Mouse (Mus musculus): ENCODE measurements at regions not wholly inside any gene's neighbourhood (a gene's known extent, or its start where the extent isn't known, plus 50 kb on each side); places are given as distances from the start of the nearest gene placed in this dataset.

DNA sequence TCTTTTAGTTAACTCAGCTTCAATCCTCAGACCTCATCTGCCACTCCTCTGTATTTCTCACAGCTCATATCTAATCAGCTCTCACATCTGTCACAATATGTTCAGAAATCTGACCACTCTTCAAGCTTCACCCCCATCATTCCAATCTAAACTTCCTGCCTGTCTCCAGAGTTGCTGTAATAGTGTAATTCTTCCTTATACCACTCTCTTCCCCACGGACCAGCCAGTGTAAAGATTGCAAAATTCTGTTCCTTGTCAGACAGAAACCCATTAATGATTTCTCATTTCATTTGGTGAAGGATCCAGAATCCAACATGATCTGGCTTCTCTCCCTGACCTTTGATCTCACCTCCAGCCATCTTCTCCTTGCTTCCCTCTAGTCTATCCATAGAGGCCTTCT lies 250.2 kb upstream of the Slc30a5 start:
- no peak overlapping the region for H3K9ac ChIP-seq (replicated peaks; ENCODE audit: low read length)
- 56% methylated on average over 1 of the region's 1 CpGs for WGBS
- no peak for ATAC-seq (ENCODE audit: low FRiP score, low TSS enrichment)

DNA sequence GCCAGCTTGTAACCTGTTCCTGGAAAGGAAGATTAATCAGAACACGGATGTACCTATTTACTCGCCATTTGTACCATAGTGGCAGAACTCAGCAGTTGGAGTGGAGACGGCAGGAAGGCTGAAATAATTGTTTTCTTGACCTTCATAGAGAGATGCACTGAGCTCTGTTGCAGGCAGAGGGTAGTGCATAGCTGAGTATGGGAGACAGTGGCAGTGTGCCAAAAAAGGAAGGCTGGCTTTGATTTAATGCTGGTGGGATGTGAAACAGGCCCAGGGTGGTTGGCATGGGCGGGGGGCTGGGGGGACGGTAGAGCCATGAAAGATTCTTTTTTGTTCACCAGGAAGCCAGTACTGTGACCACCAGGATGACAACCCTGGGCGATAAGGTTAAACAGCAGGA lies 235.3 kb upstream of the Slc30a5 start:
- Histone ChIP-seq H3K27me3 (ENCODE audit: insufficient read depth, low read length) (no peaks in the 10 kb centered on the region), H3K4me2 (replicated peaks; ENCODE audit: low read depth, low read length) (no peak overlapping the region), H3K9ac (replicated peaks; ENCODE audit: low read length) (no peak overlapping the region), H3K9me3 (ENCODE audit: low read length) (no peaks in the 10 kb centered on the region), H3K4me3 (ENCODE audit: low read length) (no peak overlapping the region), H3K27ac (ENCODE audit: low read length) (no peak overlapping the region), H3K36me3 (ENCODE audit: insufficient read depth, low read length) (no peaks in the 10 kb centered on the region), H3K4me1 (ENCODE audit: insufficient read depth, low read length) (no peaks in the 10 kb centered on the region)
- WGBS: 67% methylated on average over 6 of the region's 6 CpGs
- no peak for ATAC-seq (ENCODE audit: low FRiP score, low TSS enrichment)

More for the DNA sequence above, 250.2 kb upstream of the Slc30a5 start:
- no peak overlapping the region for H3K4me3 ChIP-seq (ENCODE audit: low read length)
- H3K4me1 ChIP-seq (ENCODE audit: insufficient read depth, low read length): no peaks in the 10 kb centered on the region
- H3K9me3 ChIP-seq (ENCODE audit: low read length): no peaks in the 10 kb centered on the region
- H3K27me3 ChIP-seq (ENCODE audit: insufficient read depth, low read length): no peaks in the 10 kb centered on the region
- no peaks in the 10 kb centered on the region for H3K36me3 ChIP-seq (ENCODE audit: insufficient read depth, low read length)
- no peak overlapping the region for H3K27ac ChIP-seq (ENCODE audit: low read length)
- no peak overlapping the region for H3K4me2 ChIP-seq (replicated peaks; ENCODE audit: low read depth, low read length)

DNA sequence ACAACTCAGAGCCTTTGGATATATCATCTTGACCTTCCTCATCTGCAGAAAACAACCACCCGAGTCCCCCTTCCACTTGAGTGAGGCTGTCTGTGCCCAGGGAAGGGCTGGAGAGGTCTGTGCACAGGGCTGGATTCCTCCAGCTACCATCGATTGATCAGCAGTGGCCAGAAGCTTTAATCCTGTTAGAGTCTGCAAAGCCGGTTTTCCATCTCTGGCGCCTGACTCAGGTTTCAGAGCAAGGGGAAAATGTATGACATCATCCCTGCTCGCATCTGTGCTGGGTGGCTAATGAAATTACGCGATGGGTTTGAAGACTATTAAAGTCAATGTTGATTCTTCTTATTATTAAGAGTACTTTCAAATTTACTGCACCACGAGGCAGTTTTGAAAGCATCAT lies 229.4 kb upstream of the Slc30a5 start:
- no peak overlapping the region for H3K4me2 ChIP-seq (replicated peaks; ENCODE audit: low read depth, low read length)
- no peak for ATAC-seq (ENCODE audit: low FRiP score, low TSS enrichment)
- WGBS: 54% methylated on average over 8 of the region's 8 CpGs
- H3K27ac ChIP-seq (ENCODE audit: low read length): no peak overlapping the region
- no peaks in the 10 kb centered on the region for H3K36me3 ChIP-seq (ENCODE audit: insufficient read depth, low read length)
- no peaks in the 10 kb centered on the region for H3K9me3 ChIP-seq (ENCODE audit: low read length)
- no peak overlapping the region for H3K4me3 ChIP-seq (ENCODE audit: low read length)
- no peak overlapping the region for H3K9ac ChIP-seq (replicated peaks; ENCODE audit: low read length)
- H3K4me1 ChIP-seq (ENCODE audit: insufficient read depth, low read length): no peaks in the 10 kb centered on the region
- H3K27me3 ChIP-seq (ENCODE audit: insufficient read depth, low read length): no peaks in the 10 kb centered on the region

DNA sequence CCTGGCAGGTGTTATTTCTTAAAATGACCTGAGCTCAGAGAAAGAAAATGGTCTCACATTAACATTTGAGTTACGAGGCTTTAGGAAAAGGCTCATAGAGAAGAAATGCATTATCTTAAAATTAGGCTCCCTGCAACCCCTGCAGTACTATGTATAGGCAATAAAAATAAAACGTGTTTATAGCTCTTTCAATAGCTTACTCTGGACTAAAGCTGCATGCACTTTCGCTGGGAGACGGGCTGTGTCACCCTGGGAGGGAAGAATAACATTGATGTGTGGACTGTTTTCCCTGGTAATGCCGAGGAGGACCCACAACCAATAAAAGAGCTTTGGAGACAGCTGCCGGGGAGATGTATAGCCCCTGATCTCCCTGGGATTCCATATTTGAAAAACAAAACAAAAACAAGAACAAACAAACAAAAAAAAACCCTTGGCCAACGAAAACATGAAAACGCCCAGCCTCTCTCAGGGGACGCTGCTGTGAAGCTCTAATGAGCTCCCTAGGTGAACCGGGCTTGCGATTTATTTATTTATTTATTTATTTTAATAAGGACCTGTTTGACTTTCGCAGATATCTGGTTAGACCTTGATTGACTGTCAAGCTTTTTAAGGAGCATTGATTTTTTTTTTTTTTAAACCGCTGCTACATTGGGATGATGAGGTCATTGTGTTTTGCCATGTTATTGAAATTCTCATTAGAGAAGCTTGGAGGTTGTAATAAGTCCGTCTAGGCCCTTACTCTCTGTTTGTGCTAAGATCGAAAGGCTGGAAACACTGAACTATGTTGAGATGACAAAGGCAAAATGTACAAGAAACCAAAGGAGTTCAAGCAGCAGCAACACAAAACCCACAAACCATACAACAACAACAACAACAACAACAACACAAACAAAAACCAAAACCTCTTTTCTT lies 228.3 kb upstream of the Slc30a5 start:
- Histone ChIP-seq H3K4me2 (replicated peaks; ENCODE audit: low read depth, low read length) (no peak overlapping the region; the same call in 1 of the 2 replicates), H3K27ac (ENCODE audit: low read length) (no peak overlapping the region), H3K9ac (replicated peaks; ENCODE audit: low read length) (no peak overlapping the region), H3K36me3 (ENCODE audit: insufficient read depth, low read length) (no peaks in the 10 kb centered on the region), H3K4me3 (ENCODE audit: low read length) (no peak overlapping the region), H3K9me3 (ENCODE audit: low read length) (no peaks in the 10 kb centered on the region), H3K27me3 (ENCODE audit: insufficient read depth, low read length) (no peaks in the 10 kb centered on the region), H3K4me1 (ENCODE audit: insufficient read depth, low read length) (no peaks in the 10 kb centered on the region)
- no peak for ATAC-seq (ENCODE audit: low FRiP score, low TSS enrichment)
- WGBS: 40% methylated on average over 15 of the region's 15 CpGs

DNA sequence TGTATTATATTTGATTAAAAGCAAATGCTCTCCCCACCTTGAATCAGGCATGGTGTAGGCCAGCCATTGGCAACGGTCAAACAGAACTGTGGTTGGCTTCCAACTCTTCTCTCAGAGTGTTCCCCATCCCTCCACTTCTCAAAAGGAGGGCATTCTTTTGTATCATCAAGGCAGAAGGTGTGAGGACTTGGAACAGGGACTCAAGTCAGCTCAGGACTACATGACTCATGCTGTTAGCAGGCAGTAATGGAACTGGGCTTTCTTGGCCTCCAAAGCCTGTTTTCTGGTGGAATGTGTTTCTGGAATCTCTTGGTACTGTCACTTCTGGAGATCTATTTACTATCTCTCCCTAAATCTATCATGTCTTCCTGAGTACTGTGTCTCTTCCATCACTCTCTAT lies 216.3 kb upstream of the Slc30a5 start:
- WGBS: 84% methylated on average over 1 of the region's 1 CpGs
- ATAC-seq (ENCODE audit: low FRiP score, low TSS enrichment): no peak
- Histone ChIP-seq H3K27me3 (ENCODE audit: insufficient read depth, low read length) (no peaks in the 10 kb centered on the region), H3K9ac (replicated peaks; ENCODE audit: low read length) (no peak overlapping the region), H3K27ac (ENCODE audit: low read length) (no peak overlapping the region), H3K36me3 (ENCODE audit: insufficient read depth, low read length) (no peaks in the 10 kb centered on the region), H3K4me1 (ENCODE audit: insufficient read depth, low read length) (no peaks in the 10 kb centered on the region), H3K4me3 (ENCODE audit: low read length) (no peak overlapping the region), H3K4me2 (replicated peaks; ENCODE audit: low read depth, low read length) (no peak overlapping the region), H3K9me3 (ENCODE audit: low read length) (no peaks in the 10 kb centered on the region)

DNA sequence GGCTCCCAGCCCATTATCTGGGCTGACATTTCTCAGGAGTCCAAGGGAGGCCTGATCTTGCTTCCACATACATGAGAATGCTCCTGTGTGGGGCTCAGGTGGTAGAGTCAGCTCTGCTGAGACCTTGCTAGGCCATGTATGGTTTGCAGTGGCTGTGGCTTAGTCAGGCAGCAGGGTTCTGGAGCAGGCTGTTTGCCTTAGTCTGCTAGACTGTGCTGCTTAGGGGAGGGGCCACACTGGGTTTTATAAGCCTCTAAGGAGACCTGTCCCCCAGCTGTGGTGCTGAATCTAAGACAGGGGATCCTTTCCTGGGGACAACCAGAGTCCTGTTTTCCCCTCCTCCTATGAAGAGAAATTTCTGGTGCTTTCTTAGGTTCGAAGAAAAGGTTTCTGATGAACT lies 199.4 kb upstream of the Slc30a5 start:
- H3K27me3 ChIP-seq (ENCODE audit: insufficient read depth, low read length): no peaks in the 10 kb centered on the region
- WGBS: 60% methylated on average over 1 of the region's 1 CpGs
- no peaks in the 10 kb centered on the region for H3K36me3 ChIP-seq (ENCODE audit: insufficient read depth, low read length)
- no peaks in the 10 kb centered on the region for H3K4me1 ChIP-seq (ENCODE audit: insufficient read depth, low read length)
- H3K27ac ChIP-seq (ENCODE audit: low read length): no peak overlapping the region
- H3K9ac ChIP-seq (replicated peaks; ENCODE audit: low read length): no peak overlapping the region
- H3K4me3 ChIP-seq (ENCODE audit: low read length): no peak overlapping the region
- ATAC-seq (ENCODE audit: low FRiP score, low TSS enrichment): peak; percentile 75
- H3K4me2 ChIP-seq (replicated peaks; ENCODE audit: low read depth, low read length): no peak overlapping the region
- no peaks in the 10 kb centered on the region for H3K9me3 ChIP-seq (ENCODE audit: low read length)

DNA sequence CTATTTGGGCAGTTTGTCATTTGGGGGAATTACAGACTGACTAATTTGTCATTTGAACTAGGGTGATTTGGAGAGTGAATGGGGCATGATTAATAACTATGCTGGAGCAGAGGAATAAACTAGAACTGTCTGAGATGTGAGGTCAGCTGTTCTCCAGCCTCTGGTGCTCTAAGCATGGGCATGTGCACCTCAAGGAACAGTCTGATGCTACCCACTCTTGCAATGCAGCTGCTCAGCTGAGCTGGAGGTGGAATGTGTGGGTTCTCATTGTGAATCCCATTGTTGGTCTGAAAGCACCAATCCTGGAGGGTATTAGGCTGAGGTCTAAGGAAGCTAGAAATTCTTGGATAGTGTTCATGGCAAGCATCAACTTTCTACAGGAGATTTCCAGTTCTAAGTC lies 192.8 kb upstream of the Slc30a5 start:
- H3K4me1 ChIP-seq (ENCODE audit: insufficient read depth, low read length): no peaks in the 10 kb centered on the region
- no peak overlapping the region for H3K4me3 ChIP-seq (ENCODE audit: low read length)
- H3K36me3 ChIP-seq (ENCODE audit: insufficient read depth, low read length): no peaks in the 10 kb centered on the region
- H3K9me3 ChIP-seq (ENCODE audit: low read length): no peaks in the 10 kb centered on the region
- no peak for ATAC-seq (ENCODE audit: low FRiP score, low TSS enrichment)
- H3K9ac ChIP-seq (replicated peaks; ENCODE audit: low read length): no peak overlapping the region
- H3K27ac ChIP-seq (ENCODE audit: low read length): no peak overlapping the region
- no peaks in the 10 kb centered on the region for H3K27me3 ChIP-seq (ENCODE audit: insufficient read depth, low read length)
- no peak overlapping the region for H3K4me2 ChIP-seq (replicated peaks; ENCODE audit: low read depth, low read length)

DNA sequence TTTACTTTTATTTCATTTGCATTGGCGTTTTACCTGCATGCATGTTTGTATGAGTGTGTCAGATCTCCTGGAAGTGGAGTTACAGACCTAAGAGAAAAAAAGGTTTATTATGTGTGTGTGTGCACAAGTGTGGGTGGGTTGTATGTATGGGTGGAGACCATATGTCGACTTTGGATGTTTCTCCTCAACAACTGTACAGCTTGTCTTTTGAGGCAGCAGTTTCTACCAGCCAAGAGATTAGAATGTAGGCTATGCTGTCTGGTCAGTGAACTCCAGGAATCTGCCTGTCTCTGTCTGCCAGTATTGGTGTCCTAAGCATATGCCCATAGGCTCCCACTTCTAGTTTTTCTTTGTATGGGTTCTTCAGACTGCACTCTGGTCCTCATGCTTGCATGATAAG lies 192.3 kb upstream of the Slc30a5 start:
- Histone ChIP-seq H3K4me2 (replicated peaks; ENCODE audit: low read depth, low read length) (no peak overlapping the region), H3K36me3 (ENCODE audit: insufficient read depth, low read length) (no peaks in the 10 kb centered on the region), H3K9ac (replicated peaks; ENCODE audit: low read length) (no peak overlapping the region), H3K9me3 (ENCODE audit: low read length) (no peaks in the 10 kb centered on the region), H3K4me1 (ENCODE audit: insufficient read depth, low read length) (no peaks in the 10 kb centered on the region), H3K27me3 (ENCODE audit: insufficient read depth, low read length) (no peaks in the 10 kb centered on the region), H3K27ac (ENCODE audit: low read length) (no peak overlapping the region), H3K4me3 (ENCODE audit: low read length) (no peak overlapping the region)
- ATAC-seq (ENCODE audit: low FRiP score, low TSS enrichment): no peak
- WGBS: 92% methylated on average over 2 of the region's 2 CpGs

DNA sequence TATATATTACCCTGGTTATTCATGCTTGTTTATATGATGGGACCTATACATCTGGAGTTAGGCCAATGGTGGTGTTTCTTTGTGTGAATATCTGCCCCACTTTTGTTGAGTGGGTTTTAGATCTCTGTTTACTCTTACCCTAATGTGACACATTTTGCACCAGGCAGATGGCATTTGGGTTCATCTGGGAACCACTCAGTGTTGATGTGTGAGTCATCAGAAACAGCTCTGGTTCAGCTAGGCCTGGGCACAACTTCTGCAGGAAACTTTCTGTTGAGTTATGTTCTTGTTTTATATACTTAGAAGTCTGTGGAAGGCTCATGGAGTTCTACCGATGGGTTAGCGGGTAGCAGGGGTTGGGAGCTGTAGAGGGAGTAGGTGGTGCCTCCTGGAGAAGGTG lies 191.7 kb upstream of the Slc30a5 start:
- Histone ChIP-seq H3K4me2 (replicated peaks; ENCODE audit: low read depth, low read length) (no peak overlapping the region), H3K9ac (replicated peaks; ENCODE audit: low read length) (no peak overlapping the region), H3K36me3 (ENCODE audit: insufficient read depth, low read length) (no peaks in the 10 kb centered on the region), H3K4me3 (ENCODE audit: low read length) (no peak overlapping the region), H3K27ac (ENCODE audit: low read length) (no peak overlapping the region), H3K27me3 (ENCODE audit: insufficient read depth, low read length) (no peaks in the 10 kb centered on the region), H3K4me1 (ENCODE audit: insufficient read depth, low read length) (no peaks in the 10 kb centered on the region), H3K9me3 (ENCODE audit: low read length) (no peaks in the 10 kb centered on the region)
- ATAC-seq (ENCODE audit: low FRiP score, low TSS enrichment): no peak
- WGBS: 94% methylated on average over 2 of the region's 2 CpGs

DNA sequence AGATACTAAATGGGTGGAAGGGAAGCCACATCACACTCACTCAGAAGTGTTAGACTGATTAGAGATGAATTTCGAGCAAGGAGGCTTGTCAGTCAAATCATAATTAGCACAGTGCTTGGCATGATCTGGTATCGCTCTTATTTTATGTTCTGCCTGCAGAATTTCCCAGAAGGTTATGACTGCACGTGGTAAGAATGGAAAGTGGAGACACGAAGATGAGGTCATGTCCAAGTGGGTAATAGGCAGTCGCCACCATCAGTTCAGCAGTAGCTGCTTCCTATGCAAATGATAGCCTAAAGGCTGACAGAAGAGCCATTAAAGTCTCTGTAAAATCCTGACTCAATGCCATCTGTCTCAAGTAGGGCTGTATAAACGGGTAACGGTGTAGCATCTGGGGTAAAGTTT lies 186.0 kb upstream of the Slc30a5 start:
- Histone ChIP-seq H3K36me3 (ENCODE audit: insufficient read depth, low read length) (no peaks in the 10 kb centered on the region), H3K4me2 (replicated peaks; ENCODE audit: low read depth, low read length) (no peak overlapping the region), H3K27ac (ENCODE audit: low read length) (no peak overlapping the region), H3K9me3 (ENCODE audit: low read length) (no peaks in the 10 kb centered on the region), H3K4me3 (ENCODE audit: low read length) (no peak overlapping the region), H3K4me1 (ENCODE audit: insufficient read depth, low read length) (no peaks in the 10 kb centered on the region), H3K9ac (replicated peaks; ENCODE audit: low read length) (no peak overlapping the region), H3K27me3 (ENCODE audit: insufficient read depth, low read length) (no peaks in the 10 kb centered on the region)
- WGBS: 64% methylated on average over 7 of the region's 7 CpGs
- ATAC-seq (ENCODE audit: low FRiP score, low TSS enrichment): no peak

Data from kidney, embryonic 16.5 days (tissue).